8 mouse cellular contexts compared by ENCODE assay signal in genomic region chr10:91123281-91123827, GRCm38 (mm10). TPM values are rescaled to one million over a fixed set of nuclear protein-coding genes. Genes with fewer than 3 reads are reported as not detected.
DNase-seq lines count a peak whose midpoint lies in the region; ATAC-seq and TF ChIP-seq lines count a peak whose summit lies in the region.

No protein-coding gene starts in this region.

- ATAC-seq in kidney, embryonic 14.5 days (ENCODE audit: low FRiP score, low TSS enrichment), result peak; percentile 62
- peak; percentile 53 for ATAC-seq in lung, postnatal 0 days

- TF ChIP-seq CTCF in heart, adult 2 months (IDR thresholded peaks at IDR 0.05), result no peak
- TF ChIP-seq CTCF in lung, postnatal 0 days (IDR thresholded peaks at IDR 0.05), result 0 out of 2 replicates have a peak, but pooled peaks have one; percentile 5

- H3K4me1 ChIP-seq in heart, adult 2 months (ENCODE audit: control insufficient read depth, insufficient read depth, low read length), result peaks cover 5% of the 10 kb centered on the region
- peaks cover 14% of the 10 kb centered on the region for H3K4me1 ChIP-seq in kidney, embryonic 14.5 days (ENCODE audit: control insufficient read depth, insufficient read depth, low read length)
- no peaks in the 10 kb centered on the region; the same call in 1 of the 2 replicates for H3K4me1 ChIP-seq in lung, postnatal 0 days (ENCODE audit: insufficient read depth, low read depth, low read length)

- intact Hi-C loops in heart, adult 2 months (cut with DNase I), result loop anchor here (2.0 to 5.0 kb wide), 2 partner anchors 39 to 64 kb away; no protein-coding TSS in a partner anchor

- peak overlapping the region; percentile 95 for H3K9ac ChIP-seq in heart, adult 2 months (ENCODE audit: low read depth, low read length)
- peak overlapping the region; percentile 98 for H3K9ac ChIP-seq in kidney, embryonic 14.5 days (ENCODE audit: low read depth, low read length)
- peak overlapping the region; percentile 91 for H3K9ac ChIP-seq in lung, postnatal 0 days (replicated peaks; ENCODE audit: low read depth)

- peaks cover 36% of the 10 kb centered on the region for H3K36me3 ChIP-seq in heart, adult 2 months (ENCODE audit: control insufficient read depth, insufficient read depth, low read length)
- peaks cover 39% of the 10 kb centered on the region for H3K36me3 ChIP-seq in kidney, embryonic 14.5 days (ENCODE audit: control insufficient read depth, insufficient read depth, low read length)
- H3K36me3 ChIP-seq in lung, postnatal 0 days (ENCODE audit: insufficient read depth, low read length), result peaks cover 5% of the 10 kb centered on the region

- peaks cover 3% of the 10 kb centered on the region; the same call in 1 of the 2 replicates for H3K79me2 ChIP-seq in heart, adult 2 months (replicated peaks; ENCODE audit: control insufficient read depth, insufficient read depth, low read length)

- peak; percentile 56 to 70 for DNase-seq in thymus, postnatal 10 days (ENCODE audit: low spot score in 2 of 2)
- no peak for DNase-seq in thymus, postnatal 0 days (ENCODE audit: low spot score)
- DNase-seq in embryo, embryonic 10.5 days (ENCODE audit: low spot score), result peak; percentile 31
- DNase-seq in heart, adult 2 months, result peak in 1 of 2 experiments; percentile 65
- DNase-seq in lung, postnatal 0 days (ENCODE audit: low spot score), result peak; percentile 75
- DNase-seq in ovary, postnatal 10 days (ENCODE audit: low spot score), result peak; percentile 12
- no peak for DNase-seq in layer of hippocampus, adult 11-12 months (ENCODE audit: low spot score)

- under 1% methylated on average over 44 of the region's 44 CpGs for whole genome bisulfite sequencing in heart, adult 2 months
- WGBS in kidney, embryonic 14.5 days, result under 1% methylated on average over 37 of the region's 44 CpGs
- under 1% methylated on average over 44 of the region's 44 CpGs for WGBS in lung, postnatal 0 days

- peak overlapping the region; percentile 55 for H3K4me2 ChIP-seq in kidney, embryonic 14.5 days (replicated peaks; ENCODE audit: low read depth, low read length)
- H3K4me2 ChIP-seq in lung, postnatal 0 days (replicated peaks; ENCODE audit: low read depth, low read length), result peak overlapping the region; percentile 72

- no peak for TF ChIP-seq EP300 in heart, adult 2 months (IDR thresholded peaks at IDR 0.05; ENCODE audit: insufficient read depth, low read depth, low read length)
- TF ChIP-seq EP300 in lung, postnatal 0 days (IDR thresholded peaks at IDR 0.05), result no peak

- H3K27me3 ChIP-seq in heart, adult 2 months (ENCODE audit: control insufficient read depth, insufficient read depth, low read length), result no peaks in the 10 kb centered on the region
- no peaks in the 10 kb centered on the region for H3K27me3 ChIP-seq in kidney, embryonic 14.5 days (ENCODE audit: control insufficient read depth, insufficient read depth, low read length)
- H3K27me3 ChIP-seq in lung, postnatal 0 days (replicated peaks; ENCODE audit: insufficient read depth, low read length), result no peaks in the 10 kb centered on the region

- no peak; the same call in 1 of the 2 replicates for TF ChIP-seq POLR2A in heart, adult 2 months (IDR thresholded peaks at IDR 0.05; ENCODE audit: insufficient read depth, low read depth, low read length)

- H3K9me3 ChIP-seq in kidney, embryonic 14.5 days (ENCODE audit: control insufficient read depth, low read length), result no peaks in the 10 kb centered on the region
- H3K9me3 ChIP-seq in lung, postnatal 0 days (ENCODE audit: low read length), result no peaks in the 10 kb centered on the region

- H3K27ac ChIP-seq in heart, adult 2 months, result peak overlapping the region; percentile 97
- peak overlapping the region; percentile 87 for H3K27ac ChIP-seq in kidney, embryonic 14.5 days (ENCODE audit: low read depth, low read length)
- H3K27ac ChIP-seq in lung, postnatal 0 days (ENCODE audit: low read length), result peak overlapping the region; percentile 95

- peak overlapping the region; percentile 86 for H3K4me3 ChIP-seq in heart, adult 2 months
- peak overlapping the region; percentile 100 for H3K4me3 ChIP-seq in kidney, embryonic 14.5 days (ENCODE audit: low read length)
- H3K4me3 ChIP-seq in lung, postnatal 0 days (ENCODE audit: low read depth, low read length), result peak overlapping the region; percentile 82

RNA-seq across cellular contexts. Expression of gene Slc25a3, which starts 0.5 kb away (rescaled TPM):
- 416 and 468 TPM in 2 replicates for polyA plus RNA-seq in thymus, postnatal 0 days (2015; fragmentation: Nextera tagmentation; extraction: Ambion mirVana)
- 1,000 to 10,000 TPM; 2,279 to 2,697 TPM for total RNA-seq in heart, adult 2 months (2021)
- 1,459 and 1,712 TPM in 2 replicates for polyA plus RNA-seq in heart, adult 2 months (2012; rRNA removed)
- 544 and 625 TPM in 2 replicates for polyA plus RNA-seq in kidney, embryonic 14.5 days (2014; fragmentation: Nextera tagmentation; extraction: Ambion mirVana)
- 336 and 358 TPM in 2 replicates for polyA plus RNA-seq in lung, postnatal 0 days (2015; fragmentation: Nextera tagmentation; extraction: Ambion mirVana)

RNA-seq across cellular contexts. Expression of gene Ikbip, which starts 40.6 kb away (rescaled TPM):
- 12.2 and 12.3 TPM in 2 replicates for polyA plus RNA-seq in thymus, postnatal 0 days (2015; fragmentation: Nextera tagmentation; extraction: Ambion mirVana)
- total RNA-seq in heart, adult 2 months (2021), result 10 to 100 TPM; 18.7 to 20.2 TPM
- polyA plus RNA-seq in heart, adult 2 months (2012; rRNA removed), result 4.2 and 8.3 TPM in 2 replicates
- 37.9 and 39.6 TPM in 2 replicates for polyA plus RNA-seq in kidney, embryonic 14.5 days (2014; fragmentation: Nextera tagmentation; extraction: Ambion mirVana)
- polyA plus RNA-seq in lung, postnatal 0 days (2015; fragmentation: Nextera tagmentation; extraction: Ambion mirVana), result 31.6 and 34.3 TPM in 2 replicates

RNA-seq across cellular contexts. Expression of gene Apaf1, which starts 40.8 kb away (rescaled TPM):
- 18.5 and 20.2 TPM in 2 replicates for polyA plus RNA-seq in thymus, postnatal 0 days (2015; fragmentation: Nextera tagmentation; extraction: Ambion mirVana)
- 1 to 10 TPM; 5.2 to 5.6 TPM for total RNA-seq in heart, adult 2 months (2021)
- polyA plus RNA-seq in heart, adult 2 months (2012; rRNA removed), result 3.9 and 6.4 TPM in 2 replicates
- polyA plus RNA-seq in kidney, embryonic 14.5 days (2014; fragmentation: Nextera tagmentation; extraction: Ambion mirVana), result 17.8 and 26.2 TPM in 2 replicates
- 14.3 and 14.9 TPM in 2 replicates for polyA plus RNA-seq in lung, postnatal 0 days (2015; fragmentation: Nextera tagmentation; extraction: Ambion mirVana)

RNA-seq across cellular contexts. Expression of gene Tmpo, which starts 57.8 kb away (rescaled TPM):
- 234 and 263 TPM in 2 replicates for polyA plus RNA-seq in thymus, postnatal 0 days (2015; fragmentation: Nextera tagmentation; extraction: Ambion mirVana)
- 10 to 100 TPM; 39.8 to 40.1 TPM for total RNA-seq in heart, adult 2 months (2021)
- 13.9 and 26.2 TPM in 2 replicates for polyA plus RNA-seq in heart, adult 2 months (2012; rRNA removed)
- polyA plus RNA-seq in kidney, embryonic 14.5 days (2014; fragmentation: Nextera tagmentation; extraction: Ambion mirVana), result 293 and 328 TPM in 2 replicates
- 53.3 and 67.4 TPM in 2 replicates for polyA plus RNA-seq in lung, postnatal 0 days (2015; fragmentation: Nextera tagmentation; extraction: Ambion mirVana)

Comparison
In these comparisons a context has a peak if more than half of its experiments do, and no peak if none do; other contexts are left out.
1. DNase-seq: peak in thymus, postnatal 10 days (2 of 2), embryo, embryonic 10.5 days (single experiment), lung, postnatal 0 days (single experiment) and ovary, postnatal 10 days (single experiment); none in thymus, postnatal 0 days (single experiment) and layer of hippocampus, adult 11-12 months (single experiment).
2. Peak in every context shown above with its lines, with median percentiles within 50 percentile points of each other: H3K27ac ChIP-seq, H3K4me3 ChIP-seq and H3K9ac ChIP-seq.